Mouse (Mus musculus) myocyte (in vitro differentiated cells): ENCODE results near the gene Zfp296.

Source experiments
- POLR2A ChIP-seq: IDR thresholded peaks from one replicate; pipeline ENCODE4 v1.6.1; 2011; ENCODE audit warnings: low read depth, mild to moderate bottlenecking, control low read depth, moderate library complexity; ENCODE audit not compliant: insufficient read length
- POLR2AphosphoS2 ChIP-seq: IDR thresholded peaks from one replicate; pipeline ENCODE4 v1.6.1; 2011; ENCODE audit warnings: low read depth, control low read depth; ENCODE audit not compliant: insufficient read length
- USF1 ChIP-seq: IDR thresholded peaks from one replicate; pipeline ENCODE4 v1.6.1; 2011; ENCODE audit warnings: low read depth, mild to moderate bottlenecking, control low read depth, moderate library complexity

GRCm38 (mm10) chr7:19531077-19531476, 46.0 kb upstream of the Zfp296 start:
- TF ChIP-seq POLR2A (no peak), USF1 (no peak), POLR2AphosphoS2 (no peak)
